Mouse (Mus musculus) thymus, adult 2 months (tissue): Measurements from ENCODE around the gene Cyb561d2.

ENCODE experiments used
- CTCF ChIP-seq: fragments of 200-500 bp; IDR thresholded peaks from 2 replicates; pipeline ENCODE4 v1.5.1; 2012; ENCODE audit warnings: mild to moderate bottlenecking, control low read depth, low read length, moderate library complexity, borderline replicate concordance; ENCODE audit not compliant: control insufficient read depth, poor library complexity, insufficient read depth; ENCODE audit errors: extremely low read depth
- POLR2A ChIP-seq: fragments of 200-500 bp; IDR thresholded peaks from 2 replicates; pipeline ENCODE4 v1.6.1; 2012; ENCODE audit warnings: mild to moderate bottlenecking, low read length, control low read depth, moderate library complexity; ENCODE audit not compliant: control insufficient read depth, poor library complexity, insufficient read depth; ENCODE audit errors: extremely low read depth

DNA sequence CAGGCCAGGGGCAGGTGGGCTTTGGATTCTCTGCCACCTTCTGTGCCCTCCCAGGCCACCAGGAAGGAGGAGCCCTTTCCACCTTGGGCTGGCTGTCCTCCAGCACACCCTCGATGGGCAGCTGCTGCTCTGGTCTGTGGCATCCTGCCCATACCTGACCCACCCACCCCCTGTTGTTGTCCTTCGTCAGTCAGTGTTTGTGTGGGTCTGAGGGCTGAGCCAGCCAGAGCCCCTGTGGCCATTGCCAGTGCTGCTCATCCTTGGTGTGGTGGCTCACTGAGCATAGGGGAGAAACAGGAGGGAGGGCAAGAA, 19.6 kb downstream of the Cyb561d2 start:
- TF ChIP-seq CTCF (no peak), POLR2A (no peak)
